Mouse (Mus musculus) stomach, embryonic 14.5 days (tissue): ENCODE data around the gene Cryba2. TPM values are rescaled to one million over a fixed set of nuclear protein-coding genes. Genes with fewer than 3 reads are reported as not detected.

Experiments used
- ATAC-seq: fragments of 200-750 bp; cut with Nextera tagmentation; 2 replicates; pipeline ENCODE4 v1.8.0; 2017; ENCODE audit warnings: low read depth, moderate TSS enrichment; ENCODE audit not compliant: insufficient number of reproducible peaks, insufficient read depth, low FRiP score
- H3K27ac ChIP-seq: fragments of 300-500 bp; sonication (generic); 2 replicates; pipeline ENCODE4 v1.5.1; 2014; ENCODE audit warnings: mild to moderate bottlenecking, low read length, moderate library complexity, mixed read lengths
- H3K27me3 ChIP-seq: fragments of 300-500 bp; sonication (generic); 2 replicates; pipeline ENCODE4 v1.6.1; 2014; ENCODE audit warnings: low read length, control low read depth, mixed read lengths; ENCODE audit not compliant: control insufficient read depth, insufficient read depth
- H3K36me3 ChIP-seq: fragments of 300-500 bp; sonication (generic); 2 replicates; pipeline ENCODE4 v1.6.1; 2014; ENCODE audit warnings: mild to moderate bottlenecking, control low read depth, low read length, moderate library complexity, mixed read lengths; ENCODE audit not compliant: control insufficient read depth, insufficient read depth
- H3K4me1 ChIP-seq: fragments of 300-500 bp; sonication (generic); 2 replicates; pipeline ENCODE4 v1.6.1; 2014; ENCODE audit warnings: low read length, control low read depth, mixed read lengths; ENCODE audit not compliant: control insufficient read depth, insufficient read depth
- H3K4me2 ChIP-seq: fragments of 300-500 bp; sonication (generic); replicated peaks from 2 replicates; pipeline ENCODE4 v1.6.1; 2014; ENCODE audit warnings: low read depth, low read length, control low read depth
- H3K4me3 ChIP-seq: fragments of 300-500 bp; sonication (generic); 2 replicates; pipeline ENCODE4 v1.5.1; 2014; ENCODE audit warnings: low read depth, low read length, control low read depth
- H3K9ac ChIP-seq: fragments of 300-500 bp; sonication (generic); replicated peaks from 2 replicates; pipeline ENCODE4 v1.6.1; 2014; ENCODE audit warnings: low read depth, mild to moderate bottlenecking, control low read depth, low read length, moderate library complexity, mixed read lengths
- H3K9me3 ChIP-seq: fragments of 300-500 bp; sonication (generic); 2 replicates; pipeline ENCODE4 v1.6.1; 2016; ENCODE audit warnings: low read depth, low read length, control low read depth; ENCODE audit not compliant: control insufficient read depth
- WGBS: fragments of 180-500 bp; shearing (Covaris S2); extraction: QIAGEN DNeasy Blood & Tissue Kit; methylation state at CpG from one replicate; pipeline ENCODE4 v1.1.7; 2014; 5-methylcytosine and 5-hydroxymethylcytosine counted together
- polyA plus RNA-seq: library from polyadenylated mRNA; unstranded; fragments of >200 nt; fragmentation: Nextera tagmentation; extraction: Ambion mirVana; gene quantifications from 2 replicates; pipeline ENCODE4 v1.2.1, GENCODE M21; 2014

Cryba2 gene
- polyA plus RNA-seq, 1 experiment from 2014 or later, result 0.36 TPM

DNA sequence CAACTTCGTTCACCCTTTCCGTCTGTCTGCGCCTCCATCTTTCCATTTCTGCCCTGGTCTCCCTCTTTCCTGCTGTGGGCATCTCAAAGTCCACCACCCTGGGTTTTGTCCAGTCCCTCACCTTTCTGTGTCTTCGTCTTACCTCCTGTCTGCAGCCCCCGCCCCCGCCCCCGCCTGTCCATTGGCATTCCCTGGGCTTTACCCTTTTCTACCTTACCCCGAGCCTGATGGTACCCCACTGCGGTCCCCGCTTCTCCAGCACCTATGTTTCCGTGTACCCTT lies 36.6 kb downstream of the Cryba2 start:
- H3K4me1 ChIP-seq, result peaks cover 22% of the 10 kb centered on the region
- H3K36me3 ChIP-seq, result no peaks in the 10 kb centered on the region
- H3K9ac ChIP-seq, result no peak overlapping the region
- H3K27me3 ChIP-seq, result peaks cover 64% of the 10 kb centered on the region
- no peak overlapping the region for H3K27ac ChIP-seq
- no peak for ATAC-seq
- WGBS, result 4% methylated on average over 11 of the region's 11 CpGs
- no peak overlapping the region; the same call in 1 of the 2 replicates for H3K4me2 ChIP-seq
- H3K4me3 ChIP-seq, result peak overlapping the region; percentile 40; the same call in 1 of the 2 replicates
- H3K9me3 ChIP-seq, result no peaks in the 10 kb centered on the region

- H3K4me3 ChIP-seq, result peak overlapping the region; percentile 40
- whole genome bisulfite sequencing, result under 1% methylated on average over 73 of the region's 74 CpGs
- no peak overlapping the region for H3K9ac ChIP-seq
- no peaks in the 10 kb centered on the region for H3K9me3 ChIP-seq
- no peak overlapping the region for H3K27ac ChIP-seq
- H3K4me2 ChIP-seq, result peak overlapping the region; percentile 80
- no peaks in the 10 kb centered on the region for H3K36me3 ChIP-seq
- peaks cover 69% of the 10 kb centered on the region for H3K27me3 ChIP-seq
- no peak for ATAC-seq
- H3K4me1 ChIP-seq, result peaks cover 22% of the 10 kb centered on the region
These were observed 37.1 kb downstream of the Cryba2 start for GRCm38 (mm10) chr1:74855651-74856438.

GRCm38 (mm10) chr1:74855156-74855555 lies 37.8 kb downstream of the Cryba2 start:
- Histone ChIP-seq H3K4me2 (peak overlapping the region; percentile 80), H3K4me1 (peaks cover 22% of the 10 kb centered on the region), H3K27ac (no peak overlapping the region), H3K4me3 (peak overlapping the region; percentile 40), H3K36me3 (no peaks in the 10 kb centered on the region), H3K27me3 (peaks cover 70% of the 10 kb centered on the region), H3K9ac (no peak overlapping the region), H3K9me3 (no peaks in the 10 kb centered on the region)
- peak; percentile 7; the same call in 1 of the 2 replicates for ATAC-seq
- WGBS, result 0% methylated on average over 41 of the region's 48 CpGs

DNA sequence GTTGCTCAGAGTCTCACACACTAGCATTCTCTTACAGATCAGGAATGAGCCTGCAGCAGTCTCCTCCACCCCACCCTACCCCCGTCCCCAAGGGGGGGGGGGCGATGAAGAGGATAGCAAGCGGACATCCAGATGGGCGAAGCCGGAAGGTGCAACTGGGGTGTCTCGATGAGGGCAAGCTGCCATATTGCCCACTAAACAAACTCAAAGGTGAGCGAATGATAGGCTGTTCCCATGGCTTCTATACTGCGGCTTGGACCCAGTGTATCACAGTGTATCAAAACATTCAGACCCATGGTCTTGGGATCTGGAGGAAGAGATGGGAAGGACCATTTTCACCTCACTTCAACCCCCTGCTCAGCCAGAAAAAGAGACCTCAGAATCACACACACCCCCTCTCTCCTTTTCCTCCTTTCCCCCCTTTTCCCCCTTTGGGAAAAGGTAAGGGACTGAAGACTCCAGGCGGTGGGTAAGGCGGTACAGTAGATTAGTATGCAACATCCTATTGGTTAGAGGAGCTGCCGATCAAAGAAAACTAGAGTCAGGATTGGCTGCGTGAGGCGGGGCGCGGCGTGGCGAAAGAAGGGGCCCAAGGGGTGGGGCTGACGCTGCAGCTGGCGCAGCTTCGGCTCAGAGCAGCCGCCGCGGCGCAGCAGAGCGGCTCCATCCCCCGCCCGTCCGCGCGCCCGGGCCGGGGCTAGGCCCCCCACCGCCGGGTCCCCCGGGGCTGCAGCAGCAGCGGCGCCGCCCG lies 38.5 kb downstream of the Cryba2 start, which contains the start of gene Cdk5r2:
Gene Cdk5r2 (plus strand): TSS at position 629 of the 751 bp plus-strand sequence.
- H3K4me1 ChIP-seq, result peaks cover 22% of the 10 kb centered on the region
- H3K4me2 ChIP-seq, result peak within 1 kb of the TSS; percentile 80
- no peaks in the 10 kb centered on the region for H3K36me3 ChIP-seq
- H3K9ac ChIP-seq, result no peak within 1 kb of the TSS
- WGBS, result 2% methylated on average over 35 of the region's 39 CpGs
- H3K27ac ChIP-seq, result no peak within 1 kb of the TSS
- H3K9me3 ChIP-seq, result no peaks in the 10 kb centered on the region
- peaks cover 64% of the 10 kb centered on the region for H3K27me3 ChIP-seq
- peak within 1 kb of the TSS; percentile 40 for H3K4me3 ChIP-seq
- ATAC-seq, result peak; percentile 89

DNA sequence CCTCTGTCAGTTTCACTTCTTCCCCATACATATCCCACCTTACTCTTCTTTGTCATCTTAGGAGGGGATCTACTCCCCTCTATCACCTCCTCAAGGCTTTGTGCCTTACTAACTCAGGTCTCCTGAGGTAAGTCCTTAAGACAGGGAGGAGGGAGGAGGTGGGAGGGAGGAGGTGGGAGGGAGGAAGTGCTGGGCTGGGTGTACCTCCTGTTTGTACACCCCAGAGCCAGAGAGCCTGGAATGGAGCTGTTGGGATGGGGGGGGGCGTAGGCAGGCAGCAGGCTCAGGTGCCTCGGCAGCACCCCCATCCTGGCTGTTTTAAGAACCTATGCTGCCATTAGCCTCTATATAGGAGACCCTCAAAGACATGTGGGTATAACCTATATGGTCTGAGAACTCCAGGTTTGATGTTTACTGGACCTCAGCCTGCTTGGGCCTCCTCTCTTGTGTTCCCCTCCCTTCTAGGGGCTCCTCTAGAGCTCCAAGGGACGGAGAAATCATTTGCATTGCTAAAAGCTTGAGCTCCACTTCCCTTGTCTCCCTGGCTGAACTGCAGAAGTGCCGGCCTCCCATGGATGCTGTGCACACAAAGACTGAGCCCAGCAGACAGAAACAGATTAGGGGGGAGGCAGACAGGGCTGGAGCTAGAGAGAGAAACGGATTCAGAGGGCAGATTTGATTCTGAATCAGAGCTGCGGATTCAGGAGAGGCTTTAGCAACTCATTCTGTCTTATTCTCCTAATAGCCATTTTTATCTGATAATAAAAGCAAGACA lies 41.8 kb downstream of the Cryba2 start:
- H3K36me3 ChIP-seq, result no peaks in the 10 kb centered on the region
- H3K4me1 ChIP-seq, result peaks cover 9% of the 10 kb centered on the region
- no peak overlapping the region for H3K9ac ChIP-seq
- peaks cover 34% of the 10 kb centered on the region for H3K27me3 ChIP-seq
- H3K4me3 ChIP-seq, result no peak overlapping the region
- H3K9me3 ChIP-seq, result no peaks in the 10 kb centered on the region
- ATAC-seq, result no peak
- WGBS, result 12% methylated on average over 6 of the region's 6 CpGs
- H3K4me2 ChIP-seq, result no peak overlapping the region
- no peak overlapping the region for H3K27ac ChIP-seq

DNA sequence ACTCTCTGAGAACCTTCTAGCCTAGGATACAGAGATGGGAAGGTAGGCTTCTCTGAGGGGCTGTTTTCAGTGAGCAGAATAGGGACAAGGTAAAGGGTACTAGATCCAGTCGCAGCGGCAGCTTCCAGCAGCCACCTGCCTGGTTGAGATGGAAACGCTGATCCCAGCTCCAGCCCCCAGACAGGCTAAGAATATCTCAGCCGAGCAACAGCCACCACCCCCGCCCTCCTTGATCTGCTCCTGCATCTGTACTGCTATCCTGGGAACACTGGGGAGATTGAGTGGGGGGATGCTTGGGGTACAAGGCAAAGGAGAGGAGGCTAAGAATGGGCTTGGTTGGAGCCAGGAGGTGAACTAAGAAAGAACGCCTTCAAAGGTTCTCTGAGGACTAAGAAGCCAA lies 42.7 kb downstream of the Cryba2 start:
- WGBS, result 12% methylated on average over 6 of the region's 6 CpGs
- Histone ChIP-seq H3K4me2 (no peak overlapping the region), H3K4me1 (peaks cover 1% of the 10 kb centered on the region; the same call in 1 of the 2 replicates), H3K27me3 (peaks cover 25% of the 10 kb centered on the region), H3K36me3 (no peaks in the 10 kb centered on the region), H3K27ac (no peak overlapping the region), H3K9ac (no peak overlapping the region), H3K4me3 (no peak overlapping the region), H3K9me3 (no peaks in the 10 kb centered on the region)
- no peak for ATAC-seq

DNA sequence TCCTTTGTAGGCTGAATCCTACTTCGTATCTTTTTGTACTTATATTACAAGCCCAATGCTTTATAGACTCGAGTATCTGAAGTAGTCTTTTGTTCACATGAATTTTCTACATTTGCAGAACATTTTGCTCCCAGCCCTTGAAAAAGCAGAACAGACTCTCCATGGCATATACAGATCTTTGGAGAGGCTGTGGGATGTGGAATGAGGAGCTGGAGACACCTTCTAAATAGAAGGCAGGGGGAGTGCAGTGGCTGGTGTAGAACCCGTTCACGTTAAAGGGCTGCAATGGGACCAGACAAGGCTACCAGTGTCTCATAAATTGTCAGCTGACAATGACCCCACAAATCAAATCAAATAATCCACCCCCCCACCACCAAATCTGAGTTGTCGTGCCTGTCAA lies 44.0 kb downstream of the Cryba2 start:
- Histone ChIP-seq H3K36me3 (no peaks in the 10 kb centered on the region), H3K4me1 (no peaks in the 10 kb centered on the region), H3K27me3 (peaks cover 17% of the 10 kb centered on the region; the same call in 1 of the 2 replicates), H3K4me2 (no peak overlapping the region), H3K27ac (no peak overlapping the region), H3K9ac (no peak overlapping the region), H3K9me3 (no peaks in the 10 kb centered on the region), H3K4me3 (no peak overlapping the region)
- ATAC-seq, result no peak
- WGBS, result 67% methylated on average over 5 of the region's 5 CpGs

GRCm38 (mm10) chr1:74846341-74846740 lies 46.6 kb downstream of the Cryba2 start:
- H3K4me3 ChIP-seq, result no peak overlapping the region
- peaks cover 6% of the 10 kb centered on the region; the same call in 1 of the 2 replicates for H3K27me3 ChIP-seq
- H3K27ac ChIP-seq, result no peak overlapping the region
- no peaks in the 10 kb centered on the region for H3K4me1 ChIP-seq
- no peak overlapping the region for H3K9ac ChIP-seq
- H3K36me3 ChIP-seq, result no peaks in the 10 kb centered on the region
- H3K9me3 ChIP-seq, result no peaks in the 10 kb centered on the region
- H3K4me2 ChIP-seq, result no peak overlapping the region
- 30% methylated on average over 9 of the region's 9 CpGs for WGBS
- ATAC-seq, result no peak
